Mouse (Mus musculus) stomach, embryonic 15.5 days (tissue): ENCODE data around the gene Pde9a. TPM values are rescaled to one million over a fixed set of nuclear protein-coding genes. Genes with fewer than 3 reads are reported as not detected.

Experiments used
- ATAC-seq: fragments of 200-750 bp; cut with Nextera tagmentation; 2 replicates; pipeline ENCODE4 v1.8.0; 2017; ENCODE audit warnings: low read depth, moderate number of reproducible peaks, moderate TSS enrichment; ENCODE audit not compliant: insufficient read depth, low FRiP score
- H3K27ac ChIP-seq: fragments of 300-500 bp; sonication (generic); 2 replicates; pipeline ENCODE4 v1.5.1; 2015; ENCODE audit warnings: mild to moderate bottlenecking, inconsistent platforms
- H3K27me3 ChIP-seq: fragments of 300-500 bp; sonication (generic); replicated peaks from 2 replicates; pipeline ENCODE4 v1.6.1; 2015; ENCODE audit warnings: inconsistent platforms
- H3K36me3 ChIP-seq: fragments of 300-500 bp; sonication (generic); 2 replicates; pipeline ENCODE4 v1.6.1; 2015; ENCODE audit warnings: inconsistent platforms
- H3K4me1 ChIP-seq: fragments of 300-500 bp; sonication (generic); 2 replicates; pipeline ENCODE4 v1.6.1; 2015; ENCODE audit warnings: inconsistent platforms
- H3K4me2 ChIP-seq: fragments of 300-500 bp; sonication (generic); 2 replicates; pipeline ENCODE4 v1.6.1; 2015; ENCODE audit warnings: mild to moderate bottlenecking, inconsistent platforms
- H3K4me3 ChIP-seq: fragments of 300-500 bp; sonication (generic); replicated peaks from 2 replicates; pipeline ENCODE4 v1.5.1; 2015; ENCODE audit warnings: inconsistent platforms
- H3K9ac ChIP-seq: fragments of 300-500 bp; sonication (generic); 2 replicates; pipeline ENCODE4 v1.6.1; 2015; ENCODE audit warnings: inconsistent platforms
- H3K9me3 ChIP-seq: fragments of 300-500 bp; sonication (generic); 2 replicates; pipeline ENCODE4 v1.6.1; 2016; ENCODE audit warnings: inconsistent platforms
- WGBS: fragments of 180-500 bp; shearing (Covaris S2); methylation state at CpG from one replicate; pipeline ENCODE4 v1.1.7; 2015; 5-methylcytosine and 5-hydroxymethylcytosine counted together
- polyA plus RNA-seq: library from polyadenylated mRNA; unstranded; fragments of >200 nt; fragmentation: Nextera tagmentation; extraction: Ambion mirVana; gene quantifications from 2 replicates; pipeline ENCODE4 v1.2.1, GENCODE M21; 2015

Pde9a gene
- polyA plus RNA-seq, 1 experiment from 2014 or later: 31.8 TPM

DNA sequence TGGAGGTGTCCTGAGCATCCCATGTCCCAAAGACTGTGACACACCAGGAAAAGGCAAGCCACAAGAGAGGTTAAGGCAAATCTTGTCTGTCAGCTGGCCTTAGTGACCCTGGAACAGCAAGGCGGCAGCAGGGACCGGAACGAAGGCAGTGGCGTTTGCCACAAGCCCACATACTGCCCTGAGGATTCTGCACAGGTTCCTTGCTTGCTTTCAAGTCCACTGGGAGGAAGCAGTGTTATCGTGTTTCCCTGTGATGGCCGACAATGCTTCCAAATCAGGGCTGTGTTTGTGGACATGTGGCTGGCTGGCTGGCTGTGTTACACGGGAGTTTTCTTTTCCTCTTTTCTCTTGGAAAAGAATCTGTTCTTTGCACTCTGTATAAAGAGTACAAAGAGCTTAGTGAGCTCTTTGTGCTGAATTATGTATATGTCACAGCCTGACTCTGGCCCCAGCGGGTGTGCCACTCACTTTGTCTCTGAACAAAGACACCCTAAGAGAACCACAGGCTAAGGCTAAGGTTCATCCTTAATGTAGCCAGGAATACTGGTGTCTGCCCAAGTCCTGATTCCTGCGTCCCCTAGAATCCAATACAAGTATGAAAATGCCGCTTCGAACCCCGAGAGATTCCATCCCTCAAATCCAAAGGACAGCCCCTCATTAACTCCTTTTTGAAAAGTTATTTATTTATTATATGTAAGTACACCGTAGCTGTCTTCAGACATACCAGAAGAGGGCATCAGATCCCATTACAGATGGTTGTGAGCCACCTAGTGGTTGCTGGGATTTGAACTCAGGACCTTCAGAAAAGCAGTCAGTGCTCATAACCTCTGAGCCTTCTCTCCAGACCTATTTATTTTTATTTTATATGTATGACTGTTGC lies 50.2 kb downstream of the Pde9a start:
- 78% methylated on average over 13 of the region's 13 CpGs for WGBS
- no peak overlapping the region for H3K27ac ChIP-seq
- ATAC-seq: no peak

DNA sequence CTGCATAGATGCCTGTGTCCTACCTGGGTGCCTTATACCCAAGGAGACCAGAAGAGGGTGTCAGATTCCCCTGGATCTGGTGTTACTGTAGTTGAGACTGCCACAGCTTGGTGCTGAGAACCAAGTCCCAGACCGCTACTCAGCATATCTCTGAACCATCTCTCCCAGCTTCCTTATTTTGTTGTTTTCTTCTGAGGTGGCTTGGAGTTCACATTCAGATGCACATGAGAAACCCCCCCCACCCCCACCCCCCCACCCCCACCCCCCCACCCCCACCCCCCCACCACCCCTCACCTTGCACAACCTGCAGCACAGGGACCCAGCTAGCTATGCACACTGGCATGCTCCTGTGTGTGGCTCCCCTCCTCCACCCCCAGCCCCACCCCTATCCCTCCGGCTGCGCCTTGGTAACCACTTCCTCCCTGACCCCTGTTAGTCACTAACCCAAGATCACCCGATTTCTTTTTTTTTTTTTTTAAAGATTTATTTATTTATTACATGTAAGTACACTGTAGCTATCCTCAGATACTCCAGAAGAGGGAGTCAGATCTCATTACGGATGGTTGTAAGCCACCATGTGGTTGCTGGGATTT lies 50.9 kb downstream of the Pde9a start:
- H3K9me3 ChIP-seq: no peaks in the 10 kb centered on the region
- no peak overlapping the region for H3K27ac ChIP-seq
- no peak overlapping the region for H3K4me2 ChIP-seq
- no peaks in the 10 kb centered on the region for H3K36me3 ChIP-seq
- no peak for ATAC-seq
- no peaks in the 10 kb centered on the region for H3K27me3 ChIP-seq
- H3K9ac ChIP-seq: no peak overlapping the region
- peaks cover 25% of the 10 kb centered on the region for H3K4me1 ChIP-seq
- H3K4me3 ChIP-seq: no peak overlapping the region
- 91% methylated on average over 4 of the region's 5 CpGs for WGBS

More for the DNA sequence above, 50.2 kb downstream of the Pde9a start:
- Histone ChIP-seq H3K27me3 (no peaks in the 10 kb centered on the region), H3K4me1 (peaks cover 25% of the 10 kb centered on the region), H3K9me3 (no peaks in the 10 kb centered on the region), H3K4me3 (no peak overlapping the region), H3K9ac (no peak overlapping the region), H3K4me2 (no peak overlapping the region), H3K36me3 (no peaks in the 10 kb centered on the region)

DNA sequence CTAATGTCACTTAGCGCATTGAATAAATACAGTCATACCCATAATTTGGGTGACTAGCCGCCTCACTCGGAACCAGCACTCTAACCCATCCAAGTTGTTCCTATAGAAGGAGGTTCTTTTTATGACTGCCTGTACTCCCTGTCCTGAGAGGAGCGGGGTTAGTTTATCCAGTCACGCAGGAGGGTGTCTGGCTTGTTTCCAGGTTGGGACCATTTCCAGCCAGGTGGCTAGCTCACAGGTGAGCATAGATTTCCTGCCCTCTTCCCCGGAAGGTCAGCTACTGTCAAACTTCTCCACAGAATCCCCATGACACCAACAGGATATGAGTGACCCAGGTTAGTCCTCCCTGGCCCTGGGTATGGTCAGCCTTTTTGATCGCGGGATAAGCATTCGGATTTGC lies 51.5 kb downstream of the Pde9a start:
- H3K4me3 ChIP-seq: no peak overlapping the region
- no peaks in the 10 kb centered on the region for H3K36me3 ChIP-seq
- 87% methylated on average over 9 of the region's 9 CpGs for WGBS
- no peak for ATAC-seq
- H3K9me3 ChIP-seq: no peaks in the 10 kb centered on the region
- H3K27me3 ChIP-seq: no peaks in the 10 kb centered on the region
- H3K9ac ChIP-seq: no peak overlapping the region
- H3K4me1 ChIP-seq: peaks cover 23% of the 10 kb centered on the region
- no peak overlapping the region for H3K4me2 ChIP-seq
- H3K27ac ChIP-seq: no peak overlapping the region

DNA sequence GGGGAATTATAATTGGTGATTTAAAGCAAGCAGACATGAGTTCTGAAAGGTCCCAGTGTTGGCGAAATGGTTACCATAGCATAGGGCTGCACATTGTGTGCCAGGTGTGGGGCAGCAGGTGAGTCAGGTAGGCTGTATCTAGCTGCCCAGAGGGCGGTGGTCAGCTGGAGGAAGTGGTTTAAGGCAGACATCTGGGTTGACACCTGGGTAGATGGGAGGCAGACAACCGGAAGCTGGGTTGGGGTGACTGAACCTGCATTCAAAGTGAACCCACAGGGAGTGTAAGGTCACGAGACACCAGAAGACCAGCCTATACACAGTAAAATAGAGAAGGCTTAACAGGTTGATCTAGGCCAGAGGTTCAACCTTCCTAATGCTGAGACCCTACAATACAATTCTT lies 54.0 kb downstream of the Pde9a start:
- 83% methylated on average over 4 of the region's 4 CpGs for WGBS

DNA sequence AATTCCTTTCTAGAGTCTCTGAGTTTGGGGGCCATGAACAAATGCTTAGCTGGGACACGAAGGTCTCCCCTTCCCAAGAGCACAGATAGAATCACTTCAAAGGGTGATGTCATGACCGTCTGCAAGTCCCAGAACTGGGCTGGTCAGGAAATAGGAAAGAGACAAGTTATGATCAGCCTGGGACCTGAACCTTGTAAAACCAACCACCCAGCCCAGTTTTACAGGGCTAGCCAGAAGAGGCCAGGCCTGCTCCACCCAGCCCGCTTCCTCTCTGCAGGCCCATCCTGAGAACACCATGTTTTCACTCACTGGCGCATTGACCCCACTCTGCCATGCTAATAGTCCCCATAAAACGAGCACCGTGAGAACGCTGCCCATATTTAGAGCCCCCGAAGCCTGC lies 56.5 kb downstream of the Pde9a start:
- Histone ChIP-seq H3K27ac (no peak overlapping the region), H3K4me3 (no peak overlapping the region), H3K9me3 (no peaks in the 10 kb centered on the region), H3K9ac (no peak overlapping the region), H3K4me1 (peaks cover 19% of the 10 kb centered on the region), H3K36me3 (no peaks in the 10 kb centered on the region), H3K4me2 (no peak overlapping the region), H3K27me3 (no peaks in the 10 kb centered on the region)
- no peak for ATAC-seq
- 65% methylated on average over 8 of the region's 8 CpGs for WGBS

More for the DNA sequence above, 54.0 kb downstream of the Pde9a start:
- H3K27ac ChIP-seq: no peak overlapping the region
- H3K4me1 ChIP-seq: peaks cover 13% of the 10 kb centered on the region
- no peak overlapping the region for H3K9ac ChIP-seq
- no peaks in the 10 kb centered on the region for H3K27me3 ChIP-seq
- no peaks in the 10 kb centered on the region for H3K9me3 ChIP-seq
- no peak overlapping the region for H3K4me2 ChIP-seq
- no peak overlapping the region for H3K4me3 ChIP-seq
- ATAC-seq: no peak
- no peaks in the 10 kb centered on the region for H3K36me3 ChIP-seq

DNA sequence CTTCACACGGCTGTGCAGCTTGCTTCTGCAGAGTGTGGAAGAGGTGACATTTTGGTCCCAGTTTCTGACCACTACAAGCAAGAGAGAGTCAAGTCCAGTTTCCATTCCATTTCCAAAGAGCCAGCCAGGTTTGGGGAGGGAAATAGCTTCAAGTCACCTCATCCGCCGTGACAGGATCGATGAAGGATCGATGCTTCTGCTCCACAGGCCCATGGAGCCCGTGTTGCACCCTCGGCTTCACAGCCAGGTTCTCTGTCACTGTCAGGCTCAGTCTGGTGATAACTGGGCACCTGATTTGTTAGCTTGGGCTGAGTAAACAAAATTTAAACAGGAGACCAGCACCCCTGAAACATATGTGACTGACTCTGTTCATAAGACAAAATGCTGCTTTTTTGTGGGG lies 58.2 kb downstream of the Pde9a start:
- Histone ChIP-seq H3K27ac (no peak overlapping the region), H3K9ac (no peak overlapping the region), H3K9me3 (no peaks in the 10 kb centered on the region), H3K36me3 (no peaks in the 10 kb centered on the region), H3K4me3 (no peak overlapping the region), H3K4me2 (no peak overlapping the region), H3K27me3 (no peaks in the 10 kb centered on the region), H3K4me1 (peaks cover 19% of the 10 kb centered on the region)
- no peak for ATAC-seq
- 49% methylated on average over 7 of the region's 7 CpGs for WGBS

DNA sequence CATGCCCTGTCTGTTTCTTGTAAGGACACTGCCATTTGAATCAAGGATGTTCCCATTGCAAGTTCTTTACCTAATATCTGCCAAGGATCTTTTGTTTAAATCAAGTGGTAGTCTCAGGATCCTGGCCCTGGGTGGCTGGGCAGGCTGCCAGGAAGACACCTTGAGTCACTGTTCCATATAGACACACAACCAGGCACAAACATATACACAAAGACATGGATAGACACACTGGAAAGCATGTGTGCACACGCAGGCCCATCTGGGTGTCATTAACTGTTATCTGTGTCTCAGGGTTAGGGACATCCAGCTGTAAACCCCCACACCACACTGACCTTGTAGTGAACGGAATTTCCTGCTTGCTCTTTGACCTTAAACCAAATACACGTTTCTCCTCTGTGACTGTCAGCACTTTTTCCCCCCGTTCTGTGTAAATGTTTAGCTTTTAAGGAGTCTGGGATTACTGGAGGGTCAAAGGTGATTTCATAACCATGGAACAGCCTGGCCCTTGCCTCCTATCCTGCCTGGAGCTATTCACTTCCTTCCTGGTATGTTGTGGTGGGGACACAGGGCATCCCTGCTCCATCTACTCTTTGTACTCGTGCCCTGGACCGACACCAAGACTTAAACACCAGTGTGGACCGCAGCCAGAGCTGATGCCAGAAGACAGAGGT lies 59.2 kb downstream of the Pde9a start:
- Histone ChIP-seq H3K4me2 (no peak overlapping the region), H3K27ac (peak overlapping the region; percentile 32), H3K4me1 (peaks cover 20% of the 10 kb centered on the region), H3K4me3 (no peak overlapping the region), H3K36me3 (no peaks in the 10 kb centered on the region), H3K9me3 (no peaks in the 10 kb centered on the region), H3K9ac (no peak overlapping the region), H3K27me3 (no peaks in the 10 kb centered on the region)
- 18% methylated on average over 7 of the region's 7 CpGs for WGBS
- peak; percentile 34; the same call in 1 of the 2 replicates for ATAC-seq

DNA sequence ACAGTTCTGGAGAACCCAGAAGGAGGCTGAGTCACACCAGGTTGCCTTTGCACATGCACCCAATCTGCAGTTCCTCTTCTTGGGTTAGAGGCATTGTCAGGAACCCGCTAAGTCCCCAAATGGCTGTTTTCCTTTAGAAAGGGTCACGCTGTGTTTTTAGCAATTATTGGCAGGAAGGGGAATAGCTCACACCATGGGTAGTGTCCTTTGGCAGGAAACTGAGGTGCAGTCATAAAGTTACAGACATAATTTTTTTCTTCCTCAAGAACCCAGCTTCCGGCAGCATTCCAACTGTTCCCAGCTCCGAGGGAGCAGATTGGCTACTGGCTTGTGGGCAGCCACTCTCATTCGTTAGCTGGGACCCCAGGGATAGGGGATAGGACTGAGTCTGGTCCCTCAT lies 61.8 kb downstream of the Pde9a start:
- Histone ChIP-seq H3K4me2 (no peak overlapping the region), H3K9ac (no peak overlapping the region), H3K4me1 (peaks cover 34% of the 10 kb centered on the region), H3K36me3 (no peaks in the 10 kb centered on the region), H3K4me3 (no peak overlapping the region), H3K27me3 (no peaks in the 10 kb centered on the region), H3K27ac (no peak overlapping the region), H3K9me3 (no peaks in the 10 kb centered on the region)
- no peak for ATAC-seq
- 76% methylated on average over 5 of the region's 5 CpGs for WGBS

DNA sequence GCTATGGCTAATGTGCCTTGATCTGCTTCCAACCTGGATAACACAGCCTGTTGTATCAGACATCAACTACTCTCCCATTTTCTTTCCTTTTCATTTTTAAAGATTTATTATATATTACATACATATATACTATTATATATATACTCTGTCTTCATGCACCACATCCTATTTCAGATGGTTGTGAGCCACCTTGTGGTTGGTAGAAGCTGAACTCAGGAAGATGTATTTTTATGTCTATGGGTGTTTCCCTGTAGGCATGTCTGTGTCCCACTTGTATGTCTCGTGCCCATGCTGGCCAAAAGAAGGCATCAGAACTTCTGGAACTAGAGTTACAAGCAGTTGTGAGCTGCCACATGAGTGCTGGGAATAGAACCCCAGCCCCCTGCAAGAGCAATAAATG lies 62.5 kb downstream of the Pde9a start:
- ATAC-seq: no peak
- H3K9me3 ChIP-seq: no peaks in the 10 kb centered on the region
- peaks cover 33% of the 10 kb centered on the region for H3K4me1 ChIP-seq
- H3K9ac ChIP-seq: no peak overlapping the region
- H3K27ac ChIP-seq: no peak overlapping the region
- H3K27me3 ChIP-seq: no peaks in the 10 kb centered on the region
- no peaks in the 10 kb centered on the region for H3K36me3 ChIP-seq
- WGBS: 70% methylated on average over 1 of the region's 1 CpGs
- H3K4me2 ChIP-seq: no peak overlapping the region
- no peak overlapping the region for H3K4me3 ChIP-seq

DNA sequence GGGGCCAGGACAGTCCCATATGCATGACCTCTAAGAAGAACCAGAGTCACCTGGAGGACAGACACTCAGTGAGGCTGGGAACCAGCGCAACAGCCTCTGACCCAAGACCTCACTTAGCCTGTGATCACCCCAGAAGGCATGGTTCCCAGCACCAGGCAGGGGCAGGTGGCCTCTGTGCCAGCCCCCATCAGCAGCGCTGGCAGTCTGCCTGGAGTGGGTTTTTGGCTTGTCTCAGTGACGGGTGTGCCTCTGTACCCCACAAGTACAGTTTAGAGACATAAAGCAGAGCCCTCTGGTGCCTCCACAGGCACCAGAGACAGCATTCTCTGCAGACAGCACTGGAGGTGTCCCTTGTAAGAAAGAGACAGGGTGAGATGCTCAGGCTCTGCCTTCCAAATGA lies 64.2 kb downstream of the Pde9a start:
- H3K9ac ChIP-seq: no peak overlapping the region
- H3K4me1 ChIP-seq: peaks cover 19% of the 10 kb centered on the region
- WGBS: 64% methylated on average over 3 of the region's 3 CpGs
- no peak overlapping the region for H3K4me3 ChIP-seq
- no peaks in the 10 kb centered on the region for H3K36me3 ChIP-seq
- no peaks in the 10 kb centered on the region for H3K9me3 ChIP-seq
- H3K4me2 ChIP-seq: no peak overlapping the region
- H3K27me3 ChIP-seq: no peaks in the 10 kb centered on the region
- ATAC-seq: no peak
- H3K27ac ChIP-seq: peak overlapping the region; percentile 93

DNA sequence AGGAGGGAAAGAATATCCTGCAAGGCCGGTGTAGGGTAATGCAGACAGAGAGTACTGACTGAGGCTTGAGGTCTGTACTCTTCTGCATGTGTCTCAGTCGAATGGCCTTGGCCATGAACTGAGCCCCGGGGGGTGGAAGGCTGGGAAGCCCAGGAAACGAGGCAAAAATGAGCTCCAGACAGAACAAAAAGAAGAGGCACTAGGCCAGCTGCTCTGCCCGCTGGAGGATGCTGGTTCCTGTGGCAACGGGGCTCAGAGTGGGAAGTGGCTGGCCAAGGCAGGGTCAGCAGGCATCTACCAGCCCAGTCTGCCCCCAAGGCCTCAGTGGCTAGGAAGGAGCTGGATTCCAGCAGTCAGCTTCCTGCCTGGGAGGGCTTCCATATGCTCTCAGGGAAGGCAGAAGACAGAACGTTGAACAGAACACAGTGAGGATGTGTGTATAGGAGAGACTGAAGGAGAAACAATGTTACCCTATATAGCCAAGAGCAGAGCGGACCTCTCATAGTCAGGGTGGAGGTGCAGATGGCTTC lies 65.2 kb downstream of the Pde9a start:
- Histone ChIP-seq H3K27me3 (no peaks in the 10 kb centered on the region), H3K4me2 (no peak overlapping the region), H3K36me3 (no peaks in the 10 kb centered on the region), H3K4me1 (peaks cover 14% of the 10 kb centered on the region; the same call in 1 of the 2 replicates), H3K9me3 (no peaks in the 10 kb centered on the region), H3K4me3 (no peak overlapping the region), H3K9ac (no peak overlapping the region), H3K27ac (peak overlapping the region; percentile 93)
- WGBS: 44% methylated on average over 8 of the region's 8 CpGs
- peak; percentile 54; the same call in 1 of the 2 replicates for ATAC-seq

DNA sequence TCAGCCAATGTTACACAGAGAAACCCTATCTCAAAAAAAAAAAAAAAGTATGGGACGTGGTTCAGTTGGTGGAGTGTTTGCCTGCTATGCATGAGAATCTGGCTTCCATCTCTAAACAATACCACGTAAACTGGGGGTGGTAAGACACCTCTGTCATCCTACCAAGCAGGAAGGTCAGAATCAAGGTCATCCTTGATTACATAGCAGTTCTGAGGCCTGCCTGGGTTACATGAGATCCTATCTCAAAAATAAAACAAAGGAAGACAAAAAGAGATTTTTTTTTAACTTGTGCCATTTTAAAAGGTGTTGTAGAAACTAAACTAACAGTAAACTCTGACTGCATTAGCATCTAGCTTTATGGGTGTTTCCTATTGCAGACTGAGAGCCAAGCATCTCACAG lies 66.8 kb downstream of the Pde9a start:
- no peak for ATAC-seq
- no peaks in the 10 kb centered on the region for H3K36me3 ChIP-seq
- H3K9me3 ChIP-seq: no peaks in the 10 kb centered on the region
- no peak overlapping the region for H3K4me2 ChIP-seq
- H3K9ac ChIP-seq: no peak overlapping the region
- H3K27me3 ChIP-seq: no peaks in the 10 kb centered on the region
- H3K4me1 ChIP-seq: peaks cover 14% of the 10 kb centered on the region; the same call in 1 of the 2 replicates
- H3K4me3 ChIP-seq: no peak overlapping the region
- 55% methylated on average over 2 of the region's 2 CpGs for WGBS
- H3K27ac ChIP-seq: peak overlapping the region; percentile 93
